Comparison of ENCODE assay signal across 10 mouse cellular contexts in the genomic region with DNA sequence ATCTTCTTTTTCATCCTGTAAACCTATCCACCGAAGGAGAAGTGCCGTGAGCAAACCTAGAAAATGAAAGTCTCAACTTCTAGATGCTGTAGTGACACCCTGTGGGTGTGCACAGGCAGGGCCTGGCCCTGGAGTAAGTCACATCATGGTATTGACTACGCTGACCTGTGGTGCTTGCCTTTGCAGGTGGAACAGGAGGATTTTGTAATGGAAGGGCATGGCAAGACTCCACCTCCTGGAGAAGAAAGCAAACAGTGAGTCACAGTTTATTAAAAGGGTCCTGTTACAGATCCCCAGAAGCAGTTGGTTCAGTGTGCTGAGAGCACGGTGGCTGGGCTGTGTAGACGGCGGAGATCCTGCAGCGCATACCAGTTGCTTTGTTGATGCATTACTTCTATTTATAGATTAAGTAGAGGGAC.
A peak's percentile ranks its signal among the peaks of the same experiment; 100 is the strongest.
DNase-seq lines count a peak whose midpoint lies in the region; ATAC-seq and TF ChIP-seq lines count a peak whose summit lies in the region.
"Had no signal": no experiment of that assay in that cellular context is flagged by ENCODE, and none has a peak within 500 bp of the region (broad histone marks: within the 10 kb centered on the region; RNA-seq: fewer than 3 reads in every experiment).

No protein-coding gene starts in this region.

- H3K9ac ChIP-seq in intestine, embryonic 15.5 days: no peak overlapping the region
- no peak overlapping the region for H3K9ac ChIP-seq in hindbrain, embryonic 13.5 days

- no peaks in the 10 kb centered on the region for H3K27me3 ChIP-seq in intestine, embryonic 15.5 days (replicated peaks)
- no peaks in the 10 kb centered on the region for H3K27me3 ChIP-seq in hindbrain, embryonic 13.5 days
- H3K27me3 ChIP-seq: megakaryocyte, embryonic 14.5 days had no signal

- H3K27ac ChIP-seq in layer of hippocampus, adult 2 months: no peak overlapping the region
- H3K27ac ChIP-seq in intestine, embryonic 15.5 days: no peak overlapping the region
- no peak overlapping the region for H3K27ac ChIP-seq in hindbrain, embryonic 13.5 days

- ATAC-seq in activated CD4-positive, CD25-positive, alpha-beta regulatory T cell, adult 4 months: peak; percentile 35
- ATAC-seq in intestine, embryonic 15.5 days: peak; percentile 91
- no peak for ATAC-seq in hindbrain, embryonic 13.5 days (ENCODE audit: low FRiP score)
- ATAC-seq: forebrain, embryonic 14.5 days had no signal

- H3K4me2 ChIP-seq in intestine, embryonic 15.5 days (replicated peaks): peak overlapping the region; percentile 24; the same call in 1 of the 2 replicates
- no peak overlapping the region for H3K4me2 ChIP-seq in hindbrain, embryonic 13.5 days

- H3K9me3 ChIP-seq in intestine, embryonic 15.5 days: no peaks in the 10 kb centered on the region
- no peaks in the 10 kb centered on the region for H3K9me3 ChIP-seq in hindbrain, embryonic 13.5 days
- H3K9me3 ChIP-seq: megakaryocyte, embryonic 14.5 days had no signal

- H3K4me3 ChIP-seq in layer of hippocampus, adult 2 months: no peak overlapping the region
- H3K4me3 ChIP-seq in intestine, embryonic 15.5 days (replicated peaks): no peak overlapping the region
- no peak overlapping the region for H3K4me3 ChIP-seq in hindbrain, embryonic 13.5 days
- H3K4me3 ChIP-seq: megakaryocyte, embryonic 14.5 days had no signal

- peaks cover 6% of the 10 kb centered on the region for H3K4me1 ChIP-seq in intestine, embryonic 15.5 days (replicated peaks)
- H3K4me1 ChIP-seq in hindbrain, embryonic 13.5 days (replicated peaks): no peaks in the 10 kb centered on the region

- WGBS in intestine, embryonic 15.5 days: 32% methylated on average over 7 of the region's 7 CpGs
- WGBS in hindbrain, embryonic 13.5 days: 71% methylated on average over 7 of the region's 7 CpGs

- no peaks in the 10 kb centered on the region for H3K36me3 ChIP-seq in intestine, embryonic 15.5 days
- no peaks in the 10 kb centered on the region for H3K36me3 ChIP-seq in hindbrain, embryonic 13.5 days

- DNase-seq in layer of hippocampus, adult 2 months (ENCODE audit: low spot score in 2 of 2): no peak
- no peak for DNase-seq in layer of hippocampus, adult 8-10 months (ENCODE audit: low spot score in 2 of 2)
- peak; percentile 22 to 32 for DNase-seq in natural killer cell, adult 2 months (ENCODE audit: low spot score in 2 of 2)
- DNase-seq in testis, postnatal 10 days (ENCODE audit: low spot score): no peak
- DNase-seq in cerebellum, adult 18-20 months: no peak

- TF ChIP-seq CTCF in layer of hippocampus, adult 2 months (conservative IDR thresholded peaks at IDR 0.05): peak; percentile 39

Comparison
In these comparisons a context has a peak if more than half of its experiments do, and no peak if none do; other contexts are left out.
1. DNase-seq: peak in natural killer cell, adult 2 months (2 of 2); none in layer of hippocampus, adult 2 months (0 of 2), layer of hippocampus, adult 8-10 months (0 of 2), testis, postnatal 10 days (single experiment) and cerebellum, adult 18-20 months (0 of 2).